Mouse (Mus musculus): Measurements from ENCODE around the gene Ier5. TPM values are rescaled to one million over a fixed set of nuclear protein-coding genes. Genes with fewer than 3 reads are reported as not detected.

The Ier5 gene
- total RNA-seq, 1 experiment, result 11.7 TPM

DNA sequence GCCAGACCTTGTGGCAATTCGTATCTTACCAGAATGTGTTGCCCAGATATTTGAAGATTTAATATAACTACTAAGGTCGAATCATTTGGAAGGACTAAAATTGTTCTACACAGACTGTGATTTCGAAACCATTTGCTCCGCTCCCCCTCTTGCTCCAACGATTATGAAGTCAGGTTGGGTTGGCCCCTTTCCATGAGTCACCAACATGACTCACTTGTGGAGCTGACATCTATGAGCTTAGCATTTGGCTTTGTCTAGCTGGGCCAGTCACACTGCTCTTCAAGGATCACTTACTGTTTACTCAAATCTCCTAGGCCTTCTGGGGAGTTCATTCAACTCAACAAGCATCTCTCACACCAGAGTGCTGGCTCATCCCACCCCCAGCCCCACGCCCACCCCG lies 39.4 kb upstream of the Ier5 start:
- in situ Hi-C loops (cut with MboI; ENCODE audit: low sequenced_read_pairs in 2 of 2, unreplicated experiment in 2 of 2), result no loop called here
- Histone ChIP-seq H3K9me3 (ENCODE audit: control insufficient read depth, insufficient read depth, low read depth, low read length) (no peaks in the 10 kb centered on the region), H3K9ac (ENCODE audit: insufficient read depth, low read depth, low read length, poor library complexity, severe bottlenecking) (no peak overlapping the region), H3K36me3 (ENCODE audit: control insufficient read depth, insufficient read depth, low read length, poor library complexity, severe bottlenecking) (no peaks in the 10 kb centered on the region), H3K4me3 (ENCODE audit: insufficient read depth in 1 of 2, low read depth in 1 of 2, low read length in 2 of 2, poor library complexity in 1 of 2, severe bottlenecking in 1 of 2) (no peak overlapping the region), H3K27ac (ENCODE audit: insufficient read depth, low read depth, low read length, poor library complexity, severe bottlenecking) (no peak overlapping the region), H3K4me1 (ENCODE audit: control insufficient read depth in 2 of 2, insufficient read depth in 2 of 2, low read length in 2 of 2, poor library complexity in 1 of 2) (no peaks in the 10 kb centered on the region)
- no peak for DNase-seq (ENCODE audit: low read depth, low spot score)
- TF ChIP-seq ZC3H11A (IDR thresholded peaks at IDR 0.05; ENCODE audit: borderline replicate concordance, low read depth, low read length), result no peak
- TF ChIP-seq HCFC1 (IDR thresholded peaks at IDR 0.05; ENCODE audit: borderline replicate concordance, insufficient read depth, low read length), result no peak
- no peak for TF ChIP-seq MAFK (IDR thresholded peaks at IDR 0.05; ENCODE audit: insufficient read depth, low read depth, low read length)
- no peak for TF ChIP-seq CHD2 (IDR thresholded peaks at IDR 0.05; ENCODE audit: low read depth, low read length)
- TF ChIP-seq ZNF384 (IDR thresholded peaks at IDR 0.05; ENCODE audit: low read depth, low read length), result no peak

DNA sequence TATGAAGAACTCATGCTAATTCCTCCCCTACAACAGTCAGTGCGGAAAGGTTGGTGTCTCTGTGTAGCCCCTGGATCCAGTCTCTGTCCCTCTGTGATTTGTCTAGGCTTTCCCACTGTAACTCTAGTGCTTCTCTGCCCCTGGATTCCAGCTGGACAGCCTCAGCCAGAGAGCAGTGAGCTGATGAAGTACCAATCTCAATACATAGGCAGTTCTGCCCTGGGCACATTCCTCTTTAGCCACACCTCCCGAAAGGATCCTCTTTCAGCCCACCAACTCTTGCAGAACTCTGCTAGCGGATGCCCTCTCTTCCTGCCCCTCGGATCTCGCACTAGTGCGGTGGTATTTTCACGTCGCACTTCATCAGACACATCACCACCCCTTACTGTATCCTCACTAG lies 35.4 kb upstream of the Ier5 start:
- DNase-seq (ENCODE audit: low read depth, low spot score), result no peak
- no peaks in the 10 kb centered on the region for H3K9me3 ChIP-seq (ENCODE audit: control insufficient read depth, insufficient read depth, low read depth, low read length)
- no peak overlapping the region for H3K9ac ChIP-seq (ENCODE audit: insufficient read depth, low read depth, low read length, poor library complexity, severe bottlenecking)
- H3K36me3 ChIP-seq (ENCODE audit: control insufficient read depth, insufficient read depth, low read length, poor library complexity, severe bottlenecking), result no peaks in the 10 kb centered on the region
- H3K4me3 ChIP-seq (ENCODE audit: insufficient read depth in 1 of 2, low read depth in 1 of 2, low read length in 2 of 2, poor library complexity in 1 of 2, severe bottlenecking in 1 of 2), result no peak overlapping the region
- H3K27ac ChIP-seq (ENCODE audit: insufficient read depth, low read depth, low read length, poor library complexity, severe bottlenecking), result peak overlapping the region; percentile 41; the same call in 1 of the 2 replicates
- in situ Hi-C loops (cut with MboI; ENCODE audit: low sequenced_read_pairs in 2 of 2, unreplicated experiment in 2 of 2), result no loop called here
- H3K4me1 ChIP-seq (ENCODE audit: control insufficient read depth in 2 of 2, insufficient read depth in 2 of 2, low read length in 2 of 2, poor library complexity in 1 of 2), result no peaks in the 10 kb centered on the region
- no peak for TF ChIP-seq ZC3H11A (IDR thresholded peaks at IDR 0.05; ENCODE audit: borderline replicate concordance, low read depth, low read length)
- TF ChIP-seq CHD2 (IDR thresholded peaks at IDR 0.05; ENCODE audit: low read depth, low read length), result no peak
- no peak for TF ChIP-seq MAFK (IDR thresholded peaks at IDR 0.05; ENCODE audit: insufficient read depth, low read depth, low read length)
- no peak for TF ChIP-seq ZNF384 (IDR thresholded peaks at IDR 0.05; ENCODE audit: low read depth, low read length)
- TF ChIP-seq HCFC1 (IDR thresholded peaks at IDR 0.05; ENCODE audit: borderline replicate concordance, insufficient read depth, low read length), result no peak

DNA sequence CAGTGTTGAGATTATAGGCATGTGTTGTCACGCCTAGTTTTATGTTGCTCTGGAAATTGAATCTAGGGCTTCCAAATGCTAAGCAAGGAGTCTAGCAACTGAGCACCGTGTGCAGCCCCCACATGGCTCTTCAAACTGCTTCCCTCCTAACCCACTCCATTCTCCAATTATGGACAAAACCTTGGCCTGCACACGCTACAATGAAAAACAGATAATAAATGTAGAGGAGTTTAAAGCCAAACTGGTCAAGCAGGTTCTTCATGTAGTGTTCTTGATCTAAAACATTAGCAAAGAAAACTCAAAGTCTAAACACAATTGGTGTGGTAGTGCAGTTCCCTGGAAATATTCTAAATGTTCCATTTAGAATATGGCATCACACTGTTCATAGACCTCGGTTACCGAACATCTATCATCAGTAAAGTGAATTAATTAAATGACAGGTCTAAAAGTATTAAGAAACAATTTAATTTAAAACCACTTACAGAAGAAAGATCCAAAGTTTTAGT lies 28.0 kb upstream of the Ier5 start:
- Histone ChIP-seq H3K9ac (ENCODE audit: insufficient read depth, low read depth, low read length, poor library complexity, severe bottlenecking) (no peak overlapping the region), H3K36me3 (ENCODE audit: control insufficient read depth, insufficient read depth, low read length, poor library complexity, severe bottlenecking) (no peaks in the 10 kb centered on the region), H3K9me3 (ENCODE audit: control insufficient read depth, insufficient read depth, low read depth, low read length) (no peaks in the 10 kb centered on the region), H3K27ac (ENCODE audit: insufficient read depth, low read depth, low read length, poor library complexity, severe bottlenecking) (no peak overlapping the region), H3K4me3 (ENCODE audit: insufficient read depth in 1 of 2, low read depth in 1 of 2, low read length in 2 of 2, poor library complexity in 1 of 2, severe bottlenecking in 1 of 2) (no peak overlapping the region), H3K4me1 (ENCODE audit: control insufficient read depth in 2 of 2, insufficient read depth in 2 of 2, low read length in 2 of 2, poor library complexity in 1 of 2) (no peaks in the 10 kb centered on the region)
- no peak for TF ChIP-seq ZC3H11A (IDR thresholded peaks at IDR 0.05; ENCODE audit: borderline replicate concordance, low read depth, low read length)
- TF ChIP-seq HCFC1 (IDR thresholded peaks at IDR 0.05; ENCODE audit: borderline replicate concordance, insufficient read depth, low read length), result no peak
- TF ChIP-seq ZNF384 (IDR thresholded peaks at IDR 0.05; ENCODE audit: low read depth, low read length), result no peak
- no peak for TF ChIP-seq CHD2 (IDR thresholded peaks at IDR 0.05; ENCODE audit: low read depth, low read length)
- no peak for TF ChIP-seq MAFK (IDR thresholded peaks at IDR 0.05; ENCODE audit: insufficient read depth, low read depth, low read length)
- DNase-seq (ENCODE audit: low read depth, low spot score), result no peak
- in situ Hi-C loops (cut with MboI; ENCODE audit: low sequenced_read_pairs in 2 of 2, unreplicated experiment in 2 of 2), result no loop called here

DNA sequence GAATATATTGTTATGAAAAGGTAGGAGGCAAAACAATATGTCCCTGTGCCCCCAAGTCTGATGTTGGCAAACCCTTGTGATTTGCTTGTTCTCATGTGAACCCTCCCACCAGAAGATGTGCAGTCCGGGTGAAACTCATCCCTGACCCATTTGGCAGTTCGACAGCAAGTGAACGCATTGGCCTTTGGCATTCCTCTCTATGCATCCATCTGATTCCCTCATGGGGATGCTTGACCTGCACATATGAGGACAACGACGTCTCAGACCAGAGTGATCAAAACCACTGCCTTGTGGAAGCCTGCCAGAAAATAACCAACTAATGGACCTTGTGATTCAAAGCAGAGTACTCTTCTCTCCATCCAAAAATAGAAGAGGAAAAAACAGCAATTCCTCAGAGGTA lies 27.3 kb upstream of the Ier5 start:
- in situ Hi-C loops (cut with MboI; ENCODE audit: low sequenced_read_pairs in 2 of 2, unreplicated experiment in 2 of 2), result no loop called here
- H3K36me3 ChIP-seq (ENCODE audit: control insufficient read depth, insufficient read depth, low read length, poor library complexity, severe bottlenecking), result no peaks in the 10 kb centered on the region
- no peak overlapping the region for H3K9ac ChIP-seq (ENCODE audit: insufficient read depth, low read depth, low read length, poor library complexity, severe bottlenecking)
- H3K9me3 ChIP-seq (ENCODE audit: control insufficient read depth, insufficient read depth, low read depth, low read length), result no peaks in the 10 kb centered on the region
- no peak for TF ChIP-seq CHD2 (IDR thresholded peaks at IDR 0.05; ENCODE audit: low read depth, low read length)
- no peak for TF ChIP-seq ZC3H11A (IDR thresholded peaks at IDR 0.05; ENCODE audit: borderline replicate concordance, low read depth, low read length)
- TF ChIP-seq ZNF384 (IDR thresholded peaks at IDR 0.05; ENCODE audit: low read depth, low read length), result no peak
- TF ChIP-seq HCFC1 (IDR thresholded peaks at IDR 0.05; ENCODE audit: borderline replicate concordance, insufficient read depth, low read length), result no peak
- TF ChIP-seq MAFK (IDR thresholded peaks at IDR 0.05; ENCODE audit: insufficient read depth, low read depth, low read length), result no peak
- no peaks in the 10 kb centered on the region for H3K4me1 ChIP-seq (ENCODE audit: control insufficient read depth in 2 of 2, insufficient read depth in 2 of 2, low read length in 2 of 2, poor library complexity in 1 of 2)
- no peak overlapping the region for H3K27ac ChIP-seq (ENCODE audit: insufficient read depth, low read depth, low read length, poor library complexity, severe bottlenecking)
- H3K4me3 ChIP-seq (ENCODE audit: insufficient read depth in 1 of 2, low read depth in 1 of 2, low read length in 2 of 2, poor library complexity in 1 of 2, severe bottlenecking in 1 of 2), result no peak overlapping the region
- DNase-seq (ENCODE audit: low read depth, low spot score), result no peak

DNA sequence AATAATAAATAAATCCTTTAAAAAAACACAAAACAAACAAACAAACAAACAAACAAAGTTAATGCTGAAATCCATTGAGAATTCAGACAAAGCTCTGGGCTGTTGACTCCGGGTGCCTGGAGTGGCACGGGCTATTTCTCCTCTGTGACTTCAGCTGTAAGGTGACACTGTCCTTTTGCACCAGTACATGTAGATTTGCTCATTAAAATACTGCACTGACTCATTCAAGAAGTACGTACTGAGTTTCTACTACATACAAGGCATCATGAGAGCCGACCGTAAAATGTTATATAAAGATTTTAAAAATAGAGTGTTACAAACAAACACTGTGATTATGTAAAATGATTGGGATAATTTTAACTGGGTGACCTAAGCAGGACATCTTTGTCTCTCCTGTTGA lies 25.0 kb upstream of the Ier5 start:
- DNase-seq (ENCODE audit: low read depth, low spot score), result no peak
- Histone ChIP-seq H3K9ac (ENCODE audit: insufficient read depth, low read depth, low read length, poor library complexity, severe bottlenecking) (no peak overlapping the region), H3K9me3 (ENCODE audit: control insufficient read depth, insufficient read depth, low read depth, low read length) (no peaks in the 10 kb centered on the region), H3K36me3 (ENCODE audit: control insufficient read depth, insufficient read depth, low read length, poor library complexity, severe bottlenecking) (no peaks in the 10 kb centered on the region), H3K4me3 (ENCODE audit: insufficient read depth in 1 of 2, low read depth in 1 of 2, low read length in 2 of 2, poor library complexity in 1 of 2, severe bottlenecking in 1 of 2) (no peak overlapping the region), H3K27ac (ENCODE audit: insufficient read depth, low read depth, low read length, poor library complexity, severe bottlenecking) (no peak overlapping the region), H3K4me1 (ENCODE audit: control insufficient read depth in 2 of 2, insufficient read depth in 2 of 2, low read length in 2 of 2, poor library complexity in 1 of 2) (no peaks in the 10 kb centered on the region)
- in situ Hi-C loops (cut with MboI; ENCODE audit: low sequenced_read_pairs in 2 of 2, unreplicated experiment in 2 of 2), result no loop called here
- TF ChIP-seq MAFK (IDR thresholded peaks at IDR 0.05; ENCODE audit: insufficient read depth, low read depth, low read length) (no peak), ZNF384 (IDR thresholded peaks at IDR 0.05; ENCODE audit: low read depth, low read length) (no peak), CHD2 (IDR thresholded peaks at IDR 0.05; ENCODE audit: low read depth, low read length) (no peak), ZC3H11A (IDR thresholded peaks at IDR 0.05; ENCODE audit: borderline replicate concordance, low read depth, low read length) (no peak), HCFC1 (IDR thresholded peaks at IDR 0.05; ENCODE audit: borderline replicate concordance, insufficient read depth, low read length) (no peak)
